23 mouse cellular contexts compared by ENCODE assay signal in genomic region chr16:80083035-80083434, GRCm38 (mm10).
DNase-seq lines count a peak whose midpoint lies in the region; TF ChIP-seq lines count a peak whose summit lies in the region.
"Had no signal": no experiment of that assay in that cellular context is flagged by ENCODE, and none has a peak within 500 bp of the region (broad histone marks: within the 10 kb centered on the region; RNA-seq: fewer than 3 reads in every experiment).

No protein-coding gene starts in this region.

- H3K4me1 ChIP-seq in thymus, adult 2 months (replicated peaks; ENCODE audit: control insufficient read depth, insufficient read depth, low read length) = no peaks in the 10 kb centered on the region

- H3K79me2 ChIP-seq in C2C12 (ENCODE audit: control insufficient read depth, insufficient read depth) (no peaks in the 10 kb centered on the region), myocyte (ENCODE audit: control insufficient read depth, insufficient read depth) (no peaks in the 10 kb centered on the region)

- no peaks in the 10 kb centered on the region for H3K79me3 ChIP-seq in C2C12 (ENCODE audit: low read depth)

- H3K27ac ChIP-seq in thymus, adult 2 months (ENCODE audit: control insufficient read depth, insufficient read depth, low read length) = no peak overlapping the region

- H3K27me3 ChIP-seq in C2C12 (ENCODE audit: control insufficient read depth, insufficient read depth, insufficient read length) (no peaks in the 10 kb centered on the region), myocyte (ENCODE audit: control insufficient read depth, insufficient read depth, insufficient read length) (no peaks in the 10 kb centered on the region)
- no peaks in the 10 kb centered on the region for H3K27me3 ChIP-seq in thymus, adult 2 months (ENCODE audit: control insufficient read depth, insufficient read depth, low read length)
- H3K27me3 ChIP-seq: CH12.LX, Patski had no signal

- H3ac ChIP-seq in C2C12 (ENCODE audit: control insufficient read depth, insufficient read length, low read depth) (no peak overlapping the region), myocyte (ENCODE audit: control insufficient read depth, insufficient read length) (no peak overlapping the region)

- intact Hi-C loops in gastrocnemius, postnatal 14 days (cut with DNase I; ENCODE audit: low total_unique reads) = no loop called here

- H3K4me3 ChIP-seq in C2C12 (ENCODE audit: insufficient read depth, poor library complexity, severe bottlenecking) = no peak overlapping the region
- H3K4me3 ChIP-seq in myocyte = no peak overlapping the region
- H3K4me3 ChIP-seq in thymus, adult 2 months (ENCODE audit: control insufficient read depth, insufficient read depth, low read length) = no peak overlapping the region

- TF ChIP-seq CTCF in C2C12 (IDR thresholded peaks at IDR 0.05; ENCODE audit: control insufficient read depth, insufficient read depth, insufficient read length) = no peak
- no peak for TF ChIP-seq CTCF in thymus, adult 2 months (IDR thresholded peaks at IDR 0.05; ENCODE audit: borderline replicate concordance, control insufficient read depth, extremely low read depth, insufficient read depth, low read length, poor library complexity)

- H3K4me2 ChIP-seq in myocyte (ENCODE audit: low read depth) = peak overlapping the region; percentile 51

- DNase-seq in 3T3-L1 (ENCODE audit: low read depth, low spot score) (peak; percentile 50), NIH3T3 (ENCODE audit: low read depth) (peak; percentile 5)
- DNase-seq in urinary bladder, postnatal 10 days (ENCODE audit: low spot score) = no peak
- DNase-seq in layer of hippocampus, adult 9-10 months (ENCODE audit: low spot score) = no peak
- DNase-seq in thymus, adult 2 months = no peak
- DNase-seq in gastrocnemius, postnatal 14 days = no peak
- DNase-seq: adrenal gland, adult 2 months; adrenal gland, adult 8-10 months; adrenal gland, postnatal 10 days; adrenal gland, postnatal 14 days; adrenal gland, postnatal 25 days; adrenal gland, postnatal 36 days; B cell, adult 2 months; cerebellum, adult 11 months; cerebellum, adult 11-12 months; cerebellum, adult 18-20 months; cerebellum, adult 2 months; cerebellum, adult 8-10 months had no signal

- WGBS in thymus, adult 2 months = 89% methylated on average over 2 of the region's 2 CpGs

- H3K36me3 ChIP-seq in C2C12 (ENCODE audit: control insufficient read depth, insufficient read depth) (no peaks in the 10 kb centered on the region), myocyte (ENCODE audit: control insufficient read depth, insufficient read depth) (no peaks in the 10 kb centered on the region)
- no peaks in the 10 kb centered on the region for H3K36me3 ChIP-seq in thymus, adult 2 months (ENCODE audit: control insufficient read depth, insufficient read depth, low read length)
- H3K36me3 ChIP-seq: G1E had no signal

- no peak for TF ChIP-seq POLR2A in myocyte (IDR thresholded peaks at IDR 0.05; ENCODE audit: insufficient read length, low read depth)
- TF ChIP-seq POLR2A in thymus, adult 2 months (IDR thresholded peaks at IDR 0.05; ENCODE audit: control insufficient read depth, extremely low read depth, insufficient read depth, low read length, poor library complexity) = no peak

TF ChIP-seq in C2C12, 6 proteins besides CTCF, POLR2A, EP300 and RAD21:
- TF ChIP-seq CEBPB (IDR thresholded peaks at IDR 0.05; ENCODE audit: low read depth) = peak; percentile 78
- TF ChIP-seq USF1 (IDR thresholded peaks at IDR 0.05; ENCODE audit: low read depth) = no peak
- TF ChIP-seq MAX (IDR thresholded peaks at IDR 0.05) = peak; percentile 14

TF ChIP-seq in myocyte, 11 proteins besides CTCF, POLR2A, EP300 and RAD21:
- TF ChIP-seq CEBPB (IDR thresholded peaks at IDR 0.05; ENCODE audit: insufficient read depth, poor library complexity, severe bottlenecking) = peak; percentile 73
- TF ChIP-seq TCF12 (IDR thresholded peaks at IDR 0.05; ENCODE audit: insufficient read depth, poor library complexity, severe bottlenecking) = no peak
- TF ChIP-seq TCF3 (IDR thresholded peaks at IDR 0.05; ENCODE audit: insufficient read length, low read depth) = no peak
- TF ChIP-seq USF1 (IDR thresholded peaks at IDR 0.05; ENCODE audit: low read depth) = no peak
- no peak for TF ChIP-seq POLR2AphosphoS2 (IDR thresholded peaks at IDR 0.05; ENCODE audit: insufficient read length, low read depth)

Comparison
In these comparisons a context has a peak if more than half of its experiments do, and no peak if none do; other contexts are left out.
1. DNase-seq: peak in 3T3-L1 (single experiment) and NIH3T3 (single experiment); none in urinary bladder, postnatal 10 days (single experiment), layer of hippocampus, adult 9-10 months (single experiment), thymus, adult 2 months (single experiment) and gastrocnemius, postnatal 14 days (single experiment).